Mouse (Mus musculus) adrenal gland, postnatal 4 days (tissue): Measurements from ENCODE around the gene Tanc2. TPM values are rescaled to one million over a fixed set of nuclear protein-coding genes. Genes with fewer than 3 reads are reported as not detected.

ENCODE experiments used
- microRNA-seq: library from miRNA; unstranded; fragments of <30 nt; microRNA quantifications from one replicate; pipeline ENCODE4 v1.2.0, GENCODE M21; 2021
- total RNA-seq, 2 experiments: library from RNA; stranded (reverse); gene quantifications; 2 replicates each; pipeline ENCODE4 v1.2.3; 2021

Tanc2 gene
- total RNA-seq, 2 experiments from 2014 or later, result 33.3 to 40.2 TPM

Small RNA genes lying within 50 kb of the gene (microRNA-seq; reads per million reads assigned to microRNA genes)
- not detected for gene Gm23990

Other genes starting within 250 kb of the Tanc2 start
- under 1 TPM in 1 of 2 experiments, not detected in 1; 0.34 TPM for gene March10, start 133.3 kb upstream of the Tanc2 start, total RNA-seq